14 mouse cellular contexts compared by ENCODE assay signal in the genomic region with DNA sequence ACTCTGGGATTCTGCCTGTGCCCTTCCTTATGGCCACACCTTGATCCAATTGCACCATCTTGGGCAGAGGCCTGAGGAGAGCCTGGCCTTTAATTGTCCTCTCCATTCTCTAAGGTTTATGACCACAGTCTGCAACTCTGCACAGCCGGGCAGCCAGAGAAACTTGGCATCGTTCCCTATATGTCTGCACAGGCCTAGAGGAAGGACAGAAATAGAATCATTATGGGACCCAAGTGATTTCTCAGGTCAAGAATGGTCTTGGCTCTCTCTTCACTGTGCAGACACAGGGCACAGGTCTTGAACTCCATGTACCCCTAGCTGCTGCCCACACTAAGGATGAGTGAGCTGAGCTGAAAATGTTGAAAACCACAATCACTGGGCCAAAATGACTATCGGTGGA. TPM values are rescaled to one million over a fixed set of nuclear protein-coding genes. Genes with fewer than 3 reads are reported as not detected.
DNase-seq lines count a peak whose midpoint lies in the region; ATAC-seq and TF ChIP-seq lines count a peak whose summit lies in the region.
"Had no signal": no experiment of that assay in that cellular context is flagged by ENCODE, and none has a peak within 500 bp of the region (broad histone marks: within the 10 kb centered on the region; RNA-seq: fewer than 3 reads in every experiment).

No protein-coding gene starts in this region.

- DNase-seq in liver, adult 2 months (ENCODE audit: extremely low read depth, low read depth, low spot score): peak; percentile 20
- no peak for DNase-seq in liver
- DNase-seq in limb, embryonic 14.5 days (ENCODE audit: low spot score): peak; percentile 59
- no peak for DNase-seq in frontal cortex, adult 2 months (ENCODE audit: extremely low spot score in 1 of 2, low spot score in 1 of 2)
- no peak for DNase-seq in spleen, postnatal 4 days (ENCODE audit: low spot score in 2 of 2)
- DNase-seq: midbrain, embryonic 14.5 days had no signal

- no peaks in the 10 kb centered on the region for H3K79me2 ChIP-seq in liver, adult 2 months (ENCODE audit: control insufficient read depth, insufficient read depth, low read length)

- TF ChIP-seq POLR2A in liver, adult 2 months (IDR thresholded peaks at IDR 0.05; ENCODE audit: extremely low read depth, insufficient read depth, low read length): no peak
- TF ChIP-seq POLR2A in limb, embryonic 14.5 days (IDR thresholded peaks at IDR 0.05; ENCODE audit: borderline replicate concordance, extremely low read depth, insufficient read depth, insufficient read length): no peak

- no peaks in the 10 kb centered on the region for H3K27me3 ChIP-seq in liver, adult 2 months (ENCODE audit: control insufficient read depth, insufficient read depth, low read length)
- no peaks in the 10 kb centered on the region for H3K27me3 ChIP-seq in heart, embryonic 12.5 days (replicated peaks)
- H3K27me3 ChIP-seq in intestine, embryonic 15.5 days (replicated peaks): no peaks in the 10 kb centered on the region
- H3K27me3 ChIP-seq in limb, embryonic 14.5 days (ENCODE audit: control insufficient read depth, insufficient read depth, low read length): no peaks in the 10 kb centered on the region

- H3K4me2 ChIP-seq in heart, embryonic 12.5 days: no peak overlapping the region
- no peak overlapping the region for H3K4me2 ChIP-seq in intestine, embryonic 15.5 days (replicated peaks)
- no peak overlapping the region for H3K4me2 ChIP-seq in limb, embryonic 14.5 days (replicated peaks; ENCODE audit: low read depth, low read length, severe bottlenecking)

- no peak overlapping the region for H3K4me3 ChIP-seq in liver, adult 2 months (ENCODE audit: insufficient read depth, low read depth, low read length)
- H3K4me3 ChIP-seq in heart, embryonic 12.5 days: no peak overlapping the region
- no peak overlapping the region for H3K4me3 ChIP-seq in intestine, embryonic 15.5 days (replicated peaks)
- H3K4me3 ChIP-seq in limb, embryonic 14.5 days (replicated peaks; ENCODE audit: low read length): no peak overlapping the region

- 79% methylated on average over 3 of the region's 3 CpGs for WGBS in liver, adult 2 months
- 44% methylated on average over 3 of the region's 3 CpGs for WGBS in heart, embryonic 12.5 days
- 48% methylated on average over 3 of the region's 3 CpGs for WGBS in intestine, embryonic 15.5 days
- 54% methylated on average over 3 of the region's 3 CpGs for WGBS in limb, embryonic 14.5 days

- TF ChIP-seq CTCF in liver, adult 2 months (IDR thresholded peaks at IDR 0.05; ENCODE audit: low read depth, low read length): no peak

- no peaks in the 10 kb centered on the region for H3K4me1 ChIP-seq in liver, adult 2 months (ENCODE audit: control insufficient read depth, insufficient read depth, low read length)
- peaks cover 23% of the 10 kb centered on the region for H3K4me1 ChIP-seq in heart, embryonic 12.5 days (replicated peaks)
- H3K4me1 ChIP-seq in intestine, embryonic 15.5 days (replicated peaks): no peaks in the 10 kb centered on the region
- peaks cover 6% of the 10 kb centered on the region for H3K4me1 ChIP-seq in limb, embryonic 14.5 days (ENCODE audit: control insufficient read depth, insufficient read depth, low read length)

- no peak overlapping the region for H3K9ac ChIP-seq in liver, adult 2 months (ENCODE audit: low read depth, low read length)
- H3K9ac ChIP-seq in heart, embryonic 12.5 days: no peak overlapping the region
- H3K9ac ChIP-seq in intestine, embryonic 15.5 days: no peak overlapping the region
- H3K9ac ChIP-seq in limb, embryonic 14.5 days (ENCODE audit: low read depth, low read length, severe bottlenecking): no peak overlapping the region

- no peaks in the 10 kb centered on the region for H3K9me3 ChIP-seq in heart, embryonic 12.5 days (replicated peaks)
- H3K9me3 ChIP-seq in intestine, embryonic 15.5 days: no peaks in the 10 kb centered on the region
- H3K9me3 ChIP-seq in limb, embryonic 14.5 days (ENCODE audit: control insufficient read depth, low read length): no peaks in the 10 kb centered on the region
- H3K9me3 ChIP-seq: G1E had no signal

- H3K36me3 ChIP-seq in liver, adult 2 months (ENCODE audit: control insufficient read depth, insufficient read depth, low read length): no peaks in the 10 kb centered on the region
- H3K36me3 ChIP-seq in heart, embryonic 12.5 days: no peaks in the 10 kb centered on the region
- H3K36me3 ChIP-seq in intestine, embryonic 15.5 days: no peaks in the 10 kb centered on the region
- H3K36me3 ChIP-seq in limb, embryonic 14.5 days (ENCODE audit: control insufficient read depth, insufficient read depth, low read length): no peaks in the 10 kb centered on the region
- H3K36me3 ChIP-seq: G1E had no signal

- no peak overlapping the region for H3K27ac ChIP-seq in liver, adult 2 months (replicated peaks; ENCODE audit: insufficient read depth, low read depth, low read length)
- H3K27ac ChIP-seq in heart, embryonic 12.5 days (ENCODE audit: poor library complexity, severe bottlenecking): peak overlapping the region; percentile 63
- no peak overlapping the region for H3K27ac ChIP-seq in intestine, embryonic 15.5 days
- H3K27ac ChIP-seq in limb, embryonic 14.5 days (replicated peaks; ENCODE audit: low read depth, low read length): no peak overlapping the region

- ATAC-seq in heart, embryonic 12.5 days (ENCODE audit: insufficient number of reproducible peaks, low FRiP score): peak; percentile 64; the same call in 1 of the 2 replicates
- ATAC-seq in intestine, embryonic 15.5 days: peak; percentile 43
- peak; percentile 60 for ATAC-seq in limb, embryonic 14.5 days (ENCODE audit: low FRiP score, low read depth)
- ATAC-seq in CD4-positive, CD25-positive, alpha-beta regulatory T cell, adult 4 months: no peak

RNA-seq across cellular contexts. Expression of gene Gm7168, which starts 9.5 kb away (rescaled TPM):
- not detected in 2 replicates for total RNA-seq in liver, adult 2 months (2014; rRNA removed)
- not detected in 2 replicates for polyA plus RNA-seq in liver, adult 2 months (2012; rRNA removed)
- not detected in 2 replicates for polyA plus RNA-seq in heart, embryonic 12.5 days (2016; fragmentation: Nextera tagmentation; extraction: Ambion mirVana)
- polyA plus RNA-seq in intestine, embryonic 15.5 days (2015; fragmentation: Nextera tagmentation; extraction: Ambion mirVana): not detected in 2 replicates
- polyA plus RNA-seq in limb, embryonic 14.5 days (2012; rRNA removed): 0.06 TPM in 1 of 2 replicates, not detected in the other
- polyA plus RNA-seq in limb, embryonic 14.5 days (2014; fragmentation: Nextera tagmentation; extraction: Ambion mirVana): 0.11 TPM in 1 of 2 replicates, not detected in the other
- not detected for polyA plus RNA-seq in CD4-positive, CD25-positive, alpha-beta regulatory T cell, adult 4 months (2017; shearing (Covaris generic))
- polyA plus RNA-seq in frontal cortex, adult 2 months (2012; rRNA removed): 0.06 TPM in 1 of 2 replicates, not detected in the other
- polyA plus RNA-seq: cerebellum, adult 2 months; G1E; intestine, embryonic 14.5 days; limb, embryonic 11.5 days; midbrain, embryonic 14.5 days; stomach, embryonic 14.5 days had no signal

Comparison
In these comparisons a context has a peak if more than half of its experiments do, and no peak if none do; other contexts are left out.
1. DNase-seq: peak in liver, adult 2 months (single experiment) and limb, embryonic 14.5 days (single experiment); none in liver (single experiment), frontal cortex, adult 2 months (0 of 2) and spleen, postnatal 4 days (0 of 2).